Mouse (Mus musculus): Measurements from ENCODE around the gene Trdmt1. TPM values are rescaled to one million over a fixed set of nuclear protein-coding genes. Genes with fewer than 3 reads are reported as not detected.

Gene Trdmt1
- polyA plus RNA-seq, 1 experiment: 1.1 TPM

- no peaks in the 10 kb centered on the region for H3K36me3 ChIP-seq (ENCODE audit: control insufficient read depth, insufficient read depth, low read length)
- no peak for DNase-seq (ENCODE audit: low read depth in 1 of 2, low spot score in 2 of 2)
- no peak overlapping the region for H3K27ac ChIP-seq (ENCODE audit: insufficient read depth, low read length)
- 78% methylated on average over 1 of the region's 1 CpGs for WGBS
- H3K4me3 ChIP-seq (ENCODE audit: extremely low read depth, insufficient read depth, insufficient read length): no peak overlapping the region
- peaks cover 2% of the 10 kb centered on the region; the same call in 1 of the 2 replicates for H3K4me1 ChIP-seq (ENCODE audit: control insufficient read depth, insufficient read depth, insufficient read length)
- no peaks in the 10 kb centered on the region for H3K27me3 ChIP-seq (ENCODE audit: control insufficient read depth, insufficient read depth, low read length)
- TF ChIP-seq POLR2A (IDR thresholded peaks at IDR 0.05; ENCODE audit: low read depth, low read length) (no peak), CTCF (IDR thresholded peaks at IDR 0.05; ENCODE audit: extremely low read depth, insufficient read depth, insufficient read length, insufficient replicate concordance) (no peak)
Observed at GRCm38 (mm10) chr2:13539860-13540259, 4.6 kb downstream of the Trdmt1 start.

GRCm38 (mm10) chr2:13538704-13539377 lies 5.6 kb downstream of the Trdmt1 start:
- no peak for TF ChIP-seq POLR2A (IDR thresholded peaks at IDR 0.05; ENCODE audit: low read depth, low read length)
- TF ChIP-seq CTCF (IDR thresholded peaks at IDR 0.05; ENCODE audit: extremely low read depth, insufficient read depth, insufficient read length, insufficient replicate concordance): no peak
- no peaks in the 10 kb centered on the region for H3K36me3 ChIP-seq (ENCODE audit: control insufficient read depth, insufficient read depth, low read length)
- 0 out of 2 replicates have a peak overlapping the region, but pooled peaks have one; percentile 29 for H3K27ac ChIP-seq (ENCODE audit: insufficient read depth, low read length)
- DNase-seq (ENCODE audit: low read depth in 1 of 2, low spot score in 2 of 2): no peak
- 67% methylated on average over 6 of the region's 6 CpGs for WGBS
- H3K4me1 ChIP-seq (ENCODE audit: control insufficient read depth, insufficient read depth, insufficient read length): no peaks in the 10 kb centered on the region; the same call in 1 of the 2 replicates
- no peaks in the 10 kb centered on the region for H3K27me3 ChIP-seq (ENCODE audit: control insufficient read depth, insufficient read depth, low read length)
- H3K4me3 ChIP-seq (ENCODE audit: extremely low read depth, insufficient read depth, insufficient read length): no peak overlapping the region

GRCm38 (mm10) chr2:13538258-13538657 lies 6.2 kb downstream of the Trdmt1 start:
- H3K36me3 ChIP-seq (ENCODE audit: control insufficient read depth, insufficient read depth, low read length): no peaks in the 10 kb centered on the region
- H3K27ac ChIP-seq (ENCODE audit: insufficient read depth, low read length): no peak overlapping the region
- TF ChIP-seq CTCF (IDR thresholded peaks at IDR 0.05; ENCODE audit: extremely low read depth, insufficient read depth, insufficient read length, insufficient replicate concordance): no peak
- no peak for TF ChIP-seq POLR2A (IDR thresholded peaks at IDR 0.05; ENCODE audit: low read depth, low read length)
- no peaks in the 10 kb centered on the region; the same call in 1 of the 2 replicates for H3K4me1 ChIP-seq (ENCODE audit: control insufficient read depth, insufficient read depth, insufficient read length)
- 70% methylated on average over 2 of the region's 2 CpGs for WGBS
- no peak overlapping the region for H3K4me3 ChIP-seq (ENCODE audit: extremely low read depth, insufficient read depth, insufficient read length)
- H3K27me3 ChIP-seq (ENCODE audit: control insufficient read depth, insufficient read depth, low read length): no peaks in the 10 kb centered on the region
- no peak for DNase-seq (ENCODE audit: low read depth in 1 of 2, low spot score in 2 of 2)

GRCm38 (mm10) chr2:13537733-13538132 lies 6.7 kb downstream of the Trdmt1 start:
- Histone ChIP-seq H3K4me1 (ENCODE audit: control insufficient read depth, insufficient read depth, insufficient read length) (no peaks in the 10 kb centered on the region; the same call in 1 of the 2 replicates), H3K27me3 (ENCODE audit: control insufficient read depth, insufficient read depth, low read length) (no peaks in the 10 kb centered on the region), H3K4me3 (ENCODE audit: extremely low read depth, insufficient read depth, insufficient read length) (no peak overlapping the region), H3K36me3 (ENCODE audit: control insufficient read depth, insufficient read depth, low read length) (no peaks in the 10 kb centered on the region), H3K27ac (ENCODE audit: insufficient read depth, low read length) (no peak overlapping the region)
- TF ChIP-seq CTCF (IDR thresholded peaks at IDR 0.05; ENCODE audit: extremely low read depth, insufficient read depth, insufficient read length, insufficient replicate concordance) (0 out of 2 replicates have a peak, but pooled peaks have one; percentile 37), POLR2A (IDR thresholded peaks at IDR 0.05; ENCODE audit: low read depth, low read length) (no peak)
- WGBS: 44% methylated on average over 2 of the region's 2 CpGs
- DNase-seq (ENCODE audit: low read depth in 1 of 2, low spot score in 2 of 2): peak in 1 of 2 experiments; percentile 16

- no peaks in the 10 kb centered on the region; the same call in 1 of the 2 replicates for H3K4me1 ChIP-seq (ENCODE audit: control insufficient read depth, insufficient read depth, insufficient read length)
- DNase-seq (ENCODE audit: low read depth in 1 of 2, low spot score in 2 of 2): no peak
- H3K27ac ChIP-seq (ENCODE audit: insufficient read depth, low read length): no peak overlapping the region
- TF ChIP-seq CTCF (IDR thresholded peaks at IDR 0.05; ENCODE audit: extremely low read depth, insufficient read depth, insufficient read length, insufficient replicate concordance): no peak
- TF ChIP-seq POLR2A (IDR thresholded peaks at IDR 0.05; ENCODE audit: low read depth, low read length): no peak
- H3K36me3 ChIP-seq (ENCODE audit: control insufficient read depth, insufficient read depth, low read length): no peaks in the 10 kb centered on the region
- H3K27me3 ChIP-seq (ENCODE audit: control insufficient read depth, insufficient read depth, low read length): no peaks in the 10 kb centered on the region
- no peak overlapping the region for H3K4me3 ChIP-seq (ENCODE audit: extremely low read depth, insufficient read depth, insufficient read length)
Observed at GRCm38 (mm10) chr2:13536747-13537146, 7.7 kb downstream of the Trdmt1 start.

DNA sequence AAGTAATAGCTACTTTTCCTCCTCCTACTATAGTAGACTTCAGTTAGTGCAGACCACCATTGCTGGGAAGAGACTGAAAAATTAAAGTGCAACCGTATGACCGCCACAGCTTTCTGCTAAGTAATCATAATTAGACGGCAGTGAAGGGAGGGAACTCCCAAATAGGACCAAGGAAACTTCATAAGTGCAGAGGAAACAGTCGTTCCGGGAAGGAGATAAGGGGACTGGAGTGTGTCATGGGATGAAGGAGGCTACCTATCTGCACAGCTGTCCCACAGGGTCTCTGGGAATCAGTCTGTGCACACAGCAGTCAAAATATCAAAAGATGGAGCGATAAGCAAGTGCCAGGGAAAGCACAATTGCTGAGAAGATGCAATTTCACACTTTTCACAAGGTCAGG lies 13.8 kb downstream of the Trdmt1 start:
- Histone ChIP-seq H3K4me3 (ENCODE audit: extremely low read depth, insufficient read depth, insufficient read length) (no peak overlapping the region), H3K4me1 (ENCODE audit: control insufficient read depth, insufficient read depth, insufficient read length) (no peaks in the 10 kb centered on the region), H3K27ac (ENCODE audit: insufficient read depth, low read length) (no peak overlapping the region), H3K36me3 (ENCODE audit: control insufficient read depth, insufficient read depth, low read length) (no peaks in the 10 kb centered on the region), H3K27me3 (ENCODE audit: control insufficient read depth, insufficient read depth, low read length) (no peaks in the 10 kb centered on the region)
- no peak for DNase-seq (ENCODE audit: low read depth in 1 of 2, low spot score in 2 of 2)
- 83% methylated on average over 6 of the region's 6 CpGs for WGBS
- no peak for TF ChIP-seq CTCF (IDR thresholded peaks at IDR 0.05; ENCODE audit: extremely low read depth, insufficient read depth, insufficient read length, insufficient replicate concordance)
- TF ChIP-seq POLR2A (IDR thresholded peaks at IDR 0.05; ENCODE audit: low read depth, low read length): no peak

DNA sequence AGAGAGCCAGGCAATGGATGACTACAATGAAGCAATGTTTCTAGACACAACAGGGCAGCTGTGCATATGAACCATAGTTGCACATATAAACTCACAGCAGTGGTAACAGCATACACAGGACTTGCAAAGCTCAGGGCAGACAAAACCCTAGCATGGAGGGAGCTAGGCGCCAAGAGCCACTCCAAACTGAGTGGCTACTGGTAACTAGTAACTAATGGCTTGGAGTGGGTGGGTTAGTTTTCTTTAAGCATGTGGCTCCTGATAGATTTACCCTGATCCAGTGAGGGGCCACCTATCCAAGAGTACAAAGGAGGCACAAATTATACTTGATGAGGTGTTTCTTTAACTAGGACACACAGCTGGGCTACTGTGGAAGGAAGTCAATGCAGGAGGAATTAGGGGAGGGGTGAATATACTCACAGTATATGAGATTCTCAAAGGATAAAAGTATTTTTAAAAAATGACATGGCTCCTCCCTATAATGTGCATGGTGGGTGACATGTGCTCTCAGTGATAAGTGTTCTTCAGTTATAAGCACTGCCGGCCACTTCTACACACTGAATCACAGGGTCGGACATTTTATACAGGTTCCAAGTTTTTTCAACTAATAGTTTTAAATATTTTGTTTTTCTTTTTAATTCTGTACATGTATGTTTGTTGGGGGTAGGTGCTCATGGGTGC lies 15.1 kb downstream of the Trdmt1 start:
- DNase-seq (ENCODE audit: low read depth in 1 of 2, low spot score in 2 of 2): no peak
- 90% methylated on average over 3 of the region's 3 CpGs for WGBS
- H3K27me3 ChIP-seq (ENCODE audit: control insufficient read depth, insufficient read depth, low read length): no peaks in the 10 kb centered on the region
- no peak overlapping the region for H3K4me3 ChIP-seq (ENCODE audit: extremely low read depth, insufficient read depth, insufficient read length)
- no peaks in the 10 kb centered on the region for H3K36me3 ChIP-seq (ENCODE audit: control insufficient read depth, insufficient read depth, low read length)
- no peak overlapping the region for H3K27ac ChIP-seq (ENCODE audit: insufficient read depth, low read length)
- H3K4me1 ChIP-seq (ENCODE audit: control insufficient read depth, insufficient read depth, insufficient read length): no peaks in the 10 kb centered on the region
- TF ChIP-seq CTCF (IDR thresholded peaks at IDR 0.05; ENCODE audit: extremely low read depth, insufficient read depth, insufficient read length, insufficient replicate concordance): no peak
- no peak for TF ChIP-seq POLR2A (IDR thresholded peaks at IDR 0.05; ENCODE audit: low read depth, low read length)
